ENCODE assay signal across 10 mouse cellular contexts in the genomic region with DNA sequence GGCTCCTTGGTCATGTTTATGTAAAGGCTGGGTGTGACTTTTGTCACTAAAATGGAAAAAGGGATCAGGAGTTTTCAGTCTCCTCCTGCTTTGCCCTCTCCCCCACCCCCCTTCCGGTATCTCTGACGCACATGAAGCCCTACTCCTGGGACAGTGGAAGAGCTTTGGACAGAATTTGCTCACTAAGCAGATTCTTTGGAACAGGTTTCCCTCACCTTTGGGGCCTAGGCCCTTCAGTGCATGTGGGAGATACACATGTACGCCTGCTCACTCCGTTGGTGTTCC. TPM values are rescaled to one million over a fixed set of nuclear protein-coding genes. Genes with fewer than 3 reads are reported as not detected.
DNase-seq lines count a peak whose midpoint lies in the region; ATAC-seq lines count a peak whose summit lies in the region.
"Had no signal": no experiment of that assay in that cellular context is flagged by ENCODE, and none has a peak within 500 bp of the region (broad histone marks: within the 10 kb centered on the region; RNA-seq: fewer than 3 reads in every experiment).

No protein-coding gene starts in this region.

- H3K4me3 ChIP-seq in heart, embryonic 10.5 days, result peak overlapping the region; percentile 95
- peak overlapping the region; percentile 79; the same call in 1 of the 2 replicates for H3K4me3 ChIP-seq in forebrain, embryonic 15.5 days
- H3K4me3 ChIP-seq in limb, embryonic 11.5 days (ENCODE audit: low read depth, low read length), result no peak overlapping the region; the same call in 1 of the 2 replicates
- no peak overlapping the region for H3K4me3 ChIP-seq in midbrain, embryonic 15.5 days

- intact Hi-C loops in heart, postnatal 36 days (cut with DNase I), result loop anchor here (2.0 kb wide), 3 partner anchors 17 to 35 kb away; partner anchors contain the start of gene Chrnb1
- intact Hi-C loops in left cerebral cortex, postnatal 25 days (cut with DNase I), result loop anchor here (2.0 kb wide), 1 partner anchor 69 kb away; the partner anchor contains the start of gene Nlgn2

- no peaks in the 10 kb centered on the region for H3K27me3 ChIP-seq in heart, embryonic 10.5 days (ENCODE audit: insufficient read depth, poor library complexity, severe bottlenecking)
- H3K27me3 ChIP-seq in forebrain, embryonic 15.5 days, result no peaks in the 10 kb centered on the region
- no peaks in the 10 kb centered on the region for H3K27me3 ChIP-seq in limb, embryonic 11.5 days (ENCODE audit: control insufficient read depth, insufficient read depth, low read length)
- no peaks in the 10 kb centered on the region for H3K27me3 ChIP-seq in midbrain, embryonic 15.5 days (replicated peaks)

- H3K4me1 ChIP-seq in heart, embryonic 10.5 days, result peaks cover 40% of the 10 kb centered on the region
- H3K4me1 ChIP-seq in forebrain, embryonic 15.5 days, result peaks cover 23% of the 10 kb centered on the region
- peaks cover 15% of the 10 kb centered on the region for H3K4me1 ChIP-seq in limb, embryonic 11.5 days (ENCODE audit: control insufficient read depth, insufficient read depth, low read length)
- H3K4me1 ChIP-seq in midbrain, embryonic 15.5 days, result peaks cover 25% of the 10 kb centered on the region

- no peaks in the 10 kb centered on the region for H3K9me3 ChIP-seq in heart, embryonic 10.5 days
- no peaks in the 10 kb centered on the region for H3K9me3 ChIP-seq in forebrain, embryonic 15.5 days
- no peaks in the 10 kb centered on the region for H3K9me3 ChIP-seq in limb, embryonic 11.5 days (ENCODE audit: control insufficient read depth, low read length)
- H3K9me3 ChIP-seq in midbrain, embryonic 15.5 days, result no peaks in the 10 kb centered on the region

- H3K4me2 ChIP-seq in forebrain, embryonic 15.5 days (replicated peaks), result peak overlapping the region; percentile 51; the same call in 1 of the 2 replicates
- peak overlapping the region; percentile 14; the same call in 1 of the 2 replicates for H3K4me2 ChIP-seq in limb, embryonic 11.5 days (ENCODE audit: low read depth, severe bottlenecking)
- peak overlapping the region; percentile 73 for H3K4me2 ChIP-seq in midbrain, embryonic 15.5 days

- DNase-seq in heart, embryonic 10.5 days (ENCODE audit: low spot score), result no peak
- DNase-seq in heart, postnatal 36 days, result no peak
- DNase-seq in limb, embryonic 11.5 days (ENCODE audit: low spot score), result no peak
- DNase-seq in layer of hippocampus, postnatal 14 days (ENCODE audit: low spot score in 2 of 2), result no peak
- no peak for DNase-seq in left cerebral cortex, postnatal 25 days (ENCODE audit: low spot score in 2 of 2)
- DNase-seq in spleen, postnatal 4 days (ENCODE audit: low spot score in 2 of 2), result no peak

- no peak overlapping the region for H3K9ac ChIP-seq in forebrain, embryonic 15.5 days (replicated peaks)
- no peak overlapping the region for H3K9ac ChIP-seq in limb, embryonic 11.5 days (ENCODE audit: low read length)
- H3K9ac ChIP-seq in midbrain, embryonic 15.5 days, result no peak overlapping the region

- peak overlapping the region; percentile 94; the same call in 1 of the 2 replicates for H3K27ac ChIP-seq in heart, embryonic 10.5 days
- H3K27ac ChIP-seq in forebrain, embryonic 15.5 days (replicated peaks), result no peak overlapping the region
- no peak overlapping the region for H3K27ac ChIP-seq in limb, embryonic 11.5 days (replicated peaks; ENCODE audit: low read depth, low read length)
- no peak overlapping the region for H3K27ac ChIP-seq in midbrain, embryonic 15.5 days

- no peak for ATAC-seq in forebrain, embryonic 15.5 days (replicated peaks)
- ATAC-seq in limb, embryonic 11.5 days (ENCODE audit: insufficient number of reproducible peaks, low FRiP score, low TSS enrichment, low read depth), result no peak
- ATAC-seq in midbrain, embryonic 15.5 days (replicated peaks), result no peak

- H3K36me3 ChIP-seq in heart, embryonic 10.5 days, result 0 out of 2 replicates have a peak, but pooled peaks cover 4% of the 10 kb centered on the region
- no peaks in the 10 kb centered on the region for H3K36me3 ChIP-seq in forebrain, embryonic 15.5 days
- H3K36me3 ChIP-seq in limb, embryonic 11.5 days (ENCODE audit: control insufficient read depth, insufficient read depth, low read length), result no peaks in the 10 kb centered on the region
- H3K36me3 ChIP-seq in midbrain, embryonic 15.5 days (replicated peaks), result no peaks in the 10 kb centered on the region

- WGBS in heart, embryonic 10.5 days, result 50% methylated on average over 4 of the region's 4 CpGs
- WGBS in forebrain, embryonic 15.5 days, result 79% methylated on average over 4 of the region's 4 CpGs
- 64% methylated on average over 4 of the region's 4 CpGs for WGBS in limb, embryonic 11.5 days
- 67% methylated on average over 4 of the region's 4 CpGs for WGBS in midbrain, embryonic 15.5 days

RNA-seq across cellular contexts. Expression of gene Zbtb4, which starts 1.9 kb away (rescaled TPM):
- polyA plus RNA-seq in heart, embryonic 10.5 days (2016; fragmentation: Nextera tagmentation; extraction: Ambion mirVana), result 1.7 and 2.4 TPM in 2 replicates
- total RNA-seq in heart, postnatal 36 days (2021), result 10 to 100 TPM; 39.0 to 43.1 TPM
- polyA plus RNA-seq in forebrain, embryonic 15.5 days (2015; fragmentation: Nextera tagmentation; extraction: Ambion mirVana), result 2.8 and 3.2 TPM in 2 replicates
- polyA plus RNA-seq in limb, embryonic 11.5 days (2014; fragmentation: Nextera tagmentation; extraction: Ambion mirVana), result 0.96 and 1.1 TPM in 2 replicates
- polyA plus RNA-seq in midbrain, embryonic 15.5 days (2015; fragmentation: Nextera tagmentation; extraction: Ambion mirVana), result 4.1 and 4.3 TPM in 2 replicates
- total RNA-seq in layer of hippocampus, postnatal 14 days (2021), result 10 to 100 TPM; 82.0 to 83.5 TPM
- total RNA-seq in left cerebral cortex, postnatal 25 days (2021), result 100 to 1,000 TPM; 110 to 114 TPM

RNA-seq across cellular contexts. Expression of gene Slc35g3, which starts 5.8 kb away (rescaled TPM):
- polyA plus RNA-seq in heart, embryonic 10.5 days (2016; fragmentation: Nextera tagmentation; extraction: Ambion mirVana), result 0.16 TPM in 1 of 2 replicates, not detected in the other
- total RNA-seq in heart, postnatal 36 days (2021), result not detected
- polyA plus RNA-seq in forebrain, embryonic 15.5 days (2015; fragmentation: Nextera tagmentation; extraction: Ambion mirVana), result 0.28 and 0.56 TPM in 2 replicates
- polyA plus RNA-seq in limb, embryonic 11.5 days (2014; fragmentation: Nextera tagmentation; extraction: Ambion mirVana), result 0.09 TPM in 1 of 2 replicates, not detected in the other
- polyA plus RNA-seq in midbrain, embryonic 15.5 days (2015; fragmentation: Nextera tagmentation; extraction: Ambion mirVana), result 0.17 and 0.26 TPM in 2 replicates
- under 1 TPM in 1 of 2 experiments, not detected in 1; 0.21 TPM for total RNA-seq in layer of hippocampus, postnatal 14 days (2021)
- total RNA-seq in left cerebral cortex, postnatal 25 days (2021), result not detected
- total RNA-seq: CH12.LX; left cerebral cortex, adult 8-10 months had no signal

RNA-seq across cellular contexts. Expression of gene Polr2a, which starts 9.1 kb away (rescaled TPM):
- polyA plus RNA-seq in heart, embryonic 10.5 days (2016; fragmentation: Nextera tagmentation; extraction: Ambion mirVana), result 24.9 and 29.6 TPM in 2 replicates
- 10 to 100 TPM; 30.1 to 35.4 TPM for total RNA-seq in heart, postnatal 36 days (2021)
- 17.5 and 19.2 TPM in 2 replicates for polyA plus RNA-seq in forebrain, embryonic 15.5 days (2015; fragmentation: Nextera tagmentation; extraction: Ambion mirVana)
- polyA plus RNA-seq in limb, embryonic 11.5 days (2014; fragmentation: Nextera tagmentation; extraction: Ambion mirVana), result 64.0 and 78.3 TPM in 2 replicates
- 15.9 and 17.4 TPM in 2 replicates for polyA plus RNA-seq in midbrain, embryonic 15.5 days (2015; fragmentation: Nextera tagmentation; extraction: Ambion mirVana)
- total RNA-seq in layer of hippocampus, postnatal 14 days (2021), result 10 to 100 TPM; 62.8 to 68.5 TPM
- total RNA-seq in left cerebral cortex, postnatal 25 days (2021), result 10 to 100 TPM; 53.3 to 53.6 TPM

RNA-seq across cellular contexts. Expression of gene Chrnb1, which starts 28.2 kb away (rescaled TPM):
- 3.9 and 4.9 TPM in 2 replicates for polyA plus RNA-seq in heart, embryonic 10.5 days (2016; fragmentation: Nextera tagmentation; extraction: Ambion mirVana)
- total RNA-seq in heart, postnatal 36 days (2021), result 1 to 10 TPM; 3.6 to 4.3 TPM
- 1.2 and 1.4 TPM in 2 replicates for polyA plus RNA-seq in forebrain, embryonic 15.5 days (2015; fragmentation: Nextera tagmentation; extraction: Ambion mirVana)
- polyA plus RNA-seq in limb, embryonic 11.5 days (2014; fragmentation: Nextera tagmentation; extraction: Ambion mirVana), result 4.3 and 4.4 TPM in 2 replicates
- polyA plus RNA-seq in midbrain, embryonic 15.5 days (2015; fragmentation: Nextera tagmentation; extraction: Ambion mirVana), result 0.98 and 1.2 TPM in 2 replicates
- 1 to 10 TPM; 1.0 to 1.1 TPM for total RNA-seq in layer of hippocampus, postnatal 14 days (2021)
- 1 to 10 TPM; 1.3 to 2.0 TPM for total RNA-seq in left cerebral cortex, postnatal 25 days (2021)

RNA-seq across cellular contexts. Expression of gene Fgf11, which starts 34.1 kb away (rescaled TPM):
- polyA plus RNA-seq in heart, embryonic 10.5 days (2016; fragmentation: Nextera tagmentation; extraction: Ambion mirVana), result 0.97 and 1.1 TPM in 2 replicates
- 1 to 10 TPM; 2.4 to 3.0 TPM for total RNA-seq in heart, postnatal 36 days (2021)
- 6.2 and 6.7 TPM in 2 replicates for polyA plus RNA-seq in forebrain, embryonic 15.5 days (2015; fragmentation: Nextera tagmentation; extraction: Ambion mirVana)
- polyA plus RNA-seq in limb, embryonic 11.5 days (2014; fragmentation: Nextera tagmentation; extraction: Ambion mirVana), result 0.36 and 0.67 TPM in 2 replicates
- polyA plus RNA-seq in midbrain, embryonic 15.5 days (2015; fragmentation: Nextera tagmentation; extraction: Ambion mirVana), result 3.7 and 4.5 TPM in 2 replicates
- 10 to 100 TPM; 22.8 to 23.7 TPM for total RNA-seq in layer of hippocampus, postnatal 14 days (2021)
- 10 to 100 TPM; 14.9 to 17.2 TPM for total RNA-seq in left cerebral cortex, postnatal 25 days (2021)

Comparison
In these comparisons a context has a peak if more than half of its experiments do, and no peak if none do; other contexts are left out.
1. H3K4me3 ChIP-seq: peak in heart, embryonic 10.5 days (single experiment) and forebrain, embryonic 15.5 days (single experiment); none in limb, embryonic 11.5 days (single experiment) and midbrain, embryonic 15.5 days (single experiment).
2. H3K4me2 ChIP-seq: peak in every context shown above with its lines; median percentile 73 in midbrain, embryonic 15.5 days; 51 in forebrain, embryonic 15.5 days; 14 in limb, embryonic 11.5 days.